In the genomic region with DNA sequence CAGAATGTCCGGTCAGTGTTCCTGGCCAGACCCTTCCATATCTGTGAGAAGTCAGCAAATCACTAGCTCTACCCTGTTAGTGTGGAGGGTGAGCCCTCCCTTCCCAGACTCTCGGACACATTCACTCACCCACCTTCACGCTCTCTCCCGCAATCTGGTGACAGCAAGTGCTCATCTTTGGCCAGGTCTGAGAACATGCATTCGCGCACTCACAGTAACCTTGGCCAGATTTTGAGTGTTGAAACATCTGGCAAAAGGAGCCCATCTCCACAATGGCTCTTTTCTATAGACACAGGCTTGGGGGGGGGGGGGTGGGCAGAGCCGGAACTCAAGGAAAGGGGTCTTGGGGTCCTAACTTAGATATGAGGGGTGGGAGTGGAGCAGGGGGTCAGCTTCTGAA, we compare ENCODE assay signal across 30 mouse cellular contexts.
DNase-seq lines count a peak whose midpoint lies in the region; ATAC-seq and TF ChIP-seq lines count a peak whose summit lies in the region.
"Had no signal": no experiment of that assay in that cellular context is flagged by ENCODE, and none has a peak within 500 bp of the region (broad histone marks: within the 10 kb centered on the region; RNA-seq: fewer than 3 reads in every experiment).

No protein-coding gene starts in this region.

- no peak for ATAC-seq in forebrain, embryonic 13.5 days
- no peak for ATAC-seq in limb, embryonic 13.5 days (ENCODE audit: low FRiP score, low read depth)
- ATAC-seq in megakaryocyte, adult 5-6 weeks (ENCODE audit: poor library complexity, severe bottlenecking) = no peak
- ATAC-seq: forebrain, embryonic 15.5 days; intestine, embryonic 16.5 days; midbrain, embryonic 13.5 days had no signal

- H3K36me3 ChIP-seq in forebrain, embryonic 13.5 days (ENCODE audit: poor library complexity, severe bottlenecking) = no peaks in the 10 kb centered on the region
- H3K36me3 ChIP-seq in forebrain, embryonic 10.5 days (replicated peaks) = no peaks in the 10 kb centered on the region
- H3K36me3 ChIP-seq in limb, embryonic 13.5 days = no peaks in the 10 kb centered on the region
- H3K36me3 ChIP-seq in limb, embryonic 10.5 days = no peaks in the 10 kb centered on the region
- peaks cover 4% of the 10 kb centered on the region for H3K36me3 ChIP-seq in myocyte (ENCODE audit: control insufficient read depth, insufficient read depth)
- H3K36me3 ChIP-seq: embryonic facial prominence, embryonic 10.5 days; embryonic facial prominence, embryonic 15.5 days; forebrain, embryonic 15.5 days; heart, embryonic 15.5 days; limb, embryonic 12.5 days; midbrain, embryonic 13.5 days; neural tube, embryonic 15.5 days had no signal

- peak overlapping the region; percentile 5; the same call in 1 of the 2 replicates for H3K4me2 ChIP-seq in forebrain, embryonic 13.5 days
- 0 out of 2 replicates have a peak overlapping the region, but pooled peaks have one; percentile 7 for H3K4me2 ChIP-seq in limb, embryonic 13.5 days (replicated peaks)
- peak overlapping the region; percentile 96 for H3K4me2 ChIP-seq in myocyte (ENCODE audit: low read depth)
- H3K4me2 ChIP-seq: embryonic facial prominence, embryonic 15.5 days; forebrain, embryonic 15.5 days; heart, embryonic 15.5 days; limb, embryonic 12.5 days; midbrain, embryonic 13.5 days; neural tube, embryonic 15.5 days had no signal

- no peak overlapping the region for H3K4me3 ChIP-seq in forebrain, embryonic 13.5 days
- H3K4me3 ChIP-seq in forebrain, embryonic 10.5 days = no peak overlapping the region
- H3K4me3 ChIP-seq in limb, embryonic 13.5 days = no peak overlapping the region
- no peak overlapping the region for H3K4me3 ChIP-seq in limb, embryonic 10.5 days
- no peak overlapping the region for H3K4me3 ChIP-seq in myocyte
- H3K4me3 ChIP-seq: embryonic facial prominence, embryonic 10.5 days; embryonic facial prominence, embryonic 15.5 days; forebrain, embryonic 15.5 days; heart, embryonic 15.5 days; limb, embryonic 12.5 days; midbrain, embryonic 13.5 days; neural tube, embryonic 15.5 days had no signal

- no peak overlapping the region for H3K9ac ChIP-seq in forebrain, embryonic 13.5 days
- H3K9ac ChIP-seq in limb, embryonic 13.5 days = no peak overlapping the region
- H3K9ac ChIP-seq: embryonic facial prominence, embryonic 15.5 days; forebrain, embryonic 15.5 days; heart, embryonic 15.5 days; limb, embryonic 12.5 days; liver, embryonic 14.5 days; midbrain, embryonic 13.5 days; neural tube, embryonic 15.5 days had no signal

- 69% methylated on average over 7 of the region's 7 CpGs for WGBS in forebrain, embryonic 13.5 days
- WGBS in forebrain, embryonic 10.5 days = 75% methylated on average over 7 of the region's 7 CpGs
- WGBS in limb, embryonic 13.5 days = 79% methylated on average over 7 of the region's 7 CpGs
- 86% methylated on average over 7 of the region's 7 CpGs for WGBS in limb, embryonic 10.5 days

- DNase-seq in forebrain, embryonic 10.5 days (ENCODE audit: extremely low spot score, low spot score) = no peak
- DNase-seq in limb, embryonic 10.5 days (ENCODE audit: low spot score) = no peak
- DNase-seq in MN1 (ENCODE audit: low spot score) = peak; percentile 18
- DNase-seq: adrenal gland, adult 8-10 months; cerebellum, adult 8-10 months; cerebellum, postnatal 25 days; gastrocnemius, postnatal 10 days; kidney, adult 8-10 months; kidney, postnatal 4 days; layer of hippocampus, adult 9-11 months; lung, adult 2 months; lung, postnatal 4 days; retina, postnatal 1 day; right cerebral cortex, postnatal 14 days; spleen, adult 18-20 months; thymus, postnatal 4 days had no signal

- TF ChIP-seq POLR2A in myocyte (IDR thresholded peaks at IDR 0.05; ENCODE audit: insufficient read length, low read depth) = no peak

- peaks cover 100% of the 10 kb centered on the region for H3K79me2 ChIP-seq in myocyte (ENCODE audit: control insufficient read depth, insufficient read depth)

- no peaks in the 10 kb centered on the region for H3K9me3 ChIP-seq in forebrain, embryonic 13.5 days (replicated peaks)
- H3K9me3 ChIP-seq in forebrain, embryonic 10.5 days = no peaks in the 10 kb centered on the region
- H3K9me3 ChIP-seq in limb, embryonic 13.5 days = no peaks in the 10 kb centered on the region
- H3K9me3 ChIP-seq in limb, embryonic 10.5 days (replicated peaks) = no peaks in the 10 kb centered on the region
- H3K9me3 ChIP-seq: embryonic facial prominence, embryonic 10.5 days; embryonic facial prominence, embryonic 15.5 days; forebrain, embryonic 15.5 days; heart, embryonic 15.5 days; limb, embryonic 12.5 days; midbrain, embryonic 13.5 days; neural tube, embryonic 15.5 days had no signal

- H3ac ChIP-seq in myocyte (ENCODE audit: control insufficient read depth, insufficient read length) = no peak overlapping the region

- no peak overlapping the region for H3K27ac ChIP-seq in forebrain, embryonic 13.5 days
- H3K27ac ChIP-seq in forebrain, embryonic 10.5 days = no peak overlapping the region
- no peak overlapping the region for H3K27ac ChIP-seq in limb, embryonic 13.5 days
- H3K27ac ChIP-seq in limb, embryonic 10.5 days = no peak overlapping the region
- H3K27ac ChIP-seq: embryonic facial prominence, embryonic 10.5 days; embryonic facial prominence, embryonic 15.5 days; forebrain, embryonic 15.5 days; heart, embryonic 15.5 days; kidney, postnatal 0 days; limb, embryonic 12.5 days; liver, embryonic 14.5 days; midbrain, embryonic 13.5 days; neural tube, embryonic 15.5 days had no signal

- peaks cover 41% of the 10 kb centered on the region for H3K4me1 ChIP-seq in forebrain, embryonic 13.5 days
- H3K4me1 ChIP-seq in forebrain, embryonic 10.5 days = peaks cover 49% of the 10 kb centered on the region
- peaks cover 34% of the 10 kb centered on the region for H3K4me1 ChIP-seq in limb, embryonic 13.5 days
- peaks cover 19% of the 10 kb centered on the region for H3K4me1 ChIP-seq in limb, embryonic 10.5 days

- H3K27me3 ChIP-seq in forebrain, embryonic 13.5 days = peaks cover 26% of the 10 kb centered on the region
- H3K27me3 ChIP-seq in forebrain, embryonic 10.5 days (ENCODE audit: poor library complexity, severe bottlenecking) = peaks cover 22% of the 10 kb centered on the region
- peaks cover 18% of the 10 kb centered on the region for H3K27me3 ChIP-seq in limb, embryonic 13.5 days
- peaks cover 21% of the 10 kb centered on the region for H3K27me3 ChIP-seq in limb, embryonic 10.5 days (ENCODE audit: low read depth, poor library complexity, severe bottlenecking)
- no peaks in the 10 kb centered on the region for H3K27me3 ChIP-seq in myocyte (ENCODE audit: control insufficient read depth, insufficient read depth, insufficient read length)

TF ChIP-seq in myocyte, 11 proteins besides CTCF, POLR2A, EP300 and RAD21:
- no peak for TF ChIP-seq USF1 (IDR thresholded peaks at IDR 0.05; ENCODE audit: low read depth)

Comparison
In these comparisons a context has a peak if more than half of its experiments do, and no peak if none do; other contexts are left out.
1. H3K4me2 ChIP-seq: peak in every context shown above with its lines; median percentile 96 in myocyte; 7 in limb, embryonic 13.5 days; 5 in forebrain, embryonic 13.5 days.